Mouse (Mus musculus) thymus, adult 2 months (tissue): ENCODE measurements around the gene Pbx2. TPM values are rescaled to one million over a fixed set of nuclear protein-coding genes. Genes with fewer than 3 reads are reported as not detected.
A peak's percentile ranks its signal among the peaks of the same experiment; 100 is the strongest.

ENCODE experiments used
- DNase-seq: peaks from one replicate; pipeline ENCODE4 v3.0.0; 2021
- H3K27ac ChIP-seq: fragments of 200-500 bp; 2 replicates; pipeline ENCODE4 v1.5.1; 2012; ENCODE audit warnings: low read length, control low read depth; ENCODE audit not compliant: control insufficient read depth, insufficient read depth
- H3K27me3 ChIP-seq: fragments of 200-500 bp; 2 replicates; pipeline ENCODE4 v1.6.1; 2012; ENCODE audit warnings: mild to moderate bottlenecking, low read length, moderate library complexity, mixed read lengths; ENCODE audit not compliant: control insufficient read depth, insufficient read depth
- H3K36me3 ChIP-seq: fragments of 200-500 bp; 2 replicates; pipeline ENCODE4 v1.6.1; 2012; ENCODE audit warnings: mild to moderate bottlenecking, low read length, moderate library complexity; ENCODE audit not compliant: control insufficient read depth, insufficient read depth
- H3K4me1 ChIP-seq: fragments of 200-500 bp; replicated peaks from 2 replicates; pipeline ENCODE4 v1.6.1; 2012; ENCODE audit warnings: low read length; ENCODE audit not compliant: control insufficient read depth, insufficient read depth
- H3K4me3 ChIP-seq: fragments of 200-500 bp; 2 replicates; pipeline ENCODE4 v1.5.1; 2012; ENCODE audit warnings: mild to moderate bottlenecking, low read length, control low read depth, moderate library complexity; ENCODE audit not compliant: control insufficient read depth, insufficient read depth
- CTCF ChIP-seq: fragments of 200-500 bp; IDR thresholded peaks from 2 replicates; pipeline ENCODE4 v1.5.1; 2012; ENCODE audit warnings: mild to moderate bottlenecking, control low read depth, low read length, moderate library complexity, borderline replicate concordance; ENCODE audit not compliant: control insufficient read depth, poor library complexity, insufficient read depth; ENCODE audit errors: extremely low read depth
- POLR2A ChIP-seq: fragments of 200-500 bp; IDR thresholded peaks from 2 replicates; pipeline ENCODE4 v1.6.1; 2012; ENCODE audit warnings: mild to moderate bottlenecking, low read length, control low read depth, moderate library complexity; ENCODE audit not compliant: control insufficient read depth, poor library complexity, insufficient read depth; ENCODE audit errors: extremely low read depth
- WGBS: fragments of 180-500 bp; shearing (Covaris S2); methylation state at CpG from one replicate; pipeline ENCODE4 v1.1.7; 2018; 5-methylcytosine and 5-hydroxymethylcytosine counted together
- polyA plus RNA-seq: library from polyadenylated mRNA; depleted of rRNA; stranded (reverse); fragments of >200 nt; gene quantifications from 2 replicates; pipeline ENCODE4 v1.2.3, GENCODE M21; 2012

The Pbx2 gene
- polyA plus RNA-seq, 1 experiment, result 144 TPM

DNA sequence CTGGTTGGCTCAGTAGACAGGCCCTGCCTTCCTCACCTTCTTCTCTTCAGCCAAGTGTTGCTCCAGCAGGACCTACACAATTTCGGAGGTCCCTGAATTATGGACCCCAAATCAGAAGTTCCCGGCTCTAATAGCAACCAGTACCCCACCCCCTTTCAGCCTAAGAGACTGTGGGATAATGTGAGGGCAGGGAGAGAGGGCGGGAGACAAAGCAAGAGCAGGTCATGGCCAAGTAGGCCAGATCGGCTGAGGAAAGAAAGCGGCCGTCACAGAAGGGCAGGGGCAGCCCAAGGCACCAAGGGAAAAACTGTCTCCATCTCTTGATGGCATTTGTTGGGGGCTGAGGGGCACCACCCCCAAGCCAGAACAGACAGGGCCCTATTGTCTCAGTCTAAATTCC is 24.8 kb downstream of the Pbx2 start, which contains the start of gene Egfl8:
TSS of gene Egfl8 (minus strand) at position 101 of the 400 bp plus-strand sequence.
- Histone ChIP-seq H3K4me3 (no peak within 1 kb of the TSS), H3K27ac (no peak within 1 kb of the TSS), H3K4me1 (no peaks in the 10 kb centered on the region), H3K36me3 (peaks cover 34% of the 10 kb centered on the region), H3K27me3 (no peaks in the 10 kb centered on the region)
- TF ChIP-seq CTCF (no peak), POLR2A (no peak)
- 92% methylated on average over 6 of the region's 6 CpGs for WGBS
- no peak for DNase-seq

DNA sequence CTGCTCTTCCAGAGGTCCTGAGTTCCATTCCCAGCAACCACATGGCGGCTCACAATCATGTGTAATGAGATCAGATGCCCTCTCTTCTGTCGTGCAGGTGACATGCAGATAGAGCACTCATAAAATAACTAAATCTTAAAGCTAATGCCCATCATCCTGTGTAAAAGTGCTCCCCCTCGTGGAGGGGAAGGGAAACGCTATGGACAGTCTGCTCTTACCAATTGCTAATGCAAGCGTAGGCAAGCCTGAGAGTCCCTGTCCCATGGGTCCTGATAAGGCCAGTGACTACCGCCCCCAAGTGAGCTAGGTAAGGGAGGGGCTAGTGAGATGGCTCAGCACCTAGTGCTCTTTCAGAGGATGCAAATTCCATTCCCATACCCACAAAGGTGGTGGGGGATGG is 27.9 kb downstream of the Pbx2 start:
- DNase-seq, result peak; percentile 86
- TF ChIP-seq CTCF (no peak), POLR2A (no peak)
- H3K27me3 ChIP-seq, result no peaks in the 10 kb centered on the region
- peaks cover 34% of the 10 kb centered on the region for H3K36me3 ChIP-seq
- no peak overlapping the region for H3K4me3 ChIP-seq
- WGBS, result 13% methylated on average over 6 of the region's 6 CpGs
- H3K4me1 ChIP-seq, result no peaks in the 10 kb centered on the region
- no peak overlapping the region for H3K27ac ChIP-seq

DNA sequence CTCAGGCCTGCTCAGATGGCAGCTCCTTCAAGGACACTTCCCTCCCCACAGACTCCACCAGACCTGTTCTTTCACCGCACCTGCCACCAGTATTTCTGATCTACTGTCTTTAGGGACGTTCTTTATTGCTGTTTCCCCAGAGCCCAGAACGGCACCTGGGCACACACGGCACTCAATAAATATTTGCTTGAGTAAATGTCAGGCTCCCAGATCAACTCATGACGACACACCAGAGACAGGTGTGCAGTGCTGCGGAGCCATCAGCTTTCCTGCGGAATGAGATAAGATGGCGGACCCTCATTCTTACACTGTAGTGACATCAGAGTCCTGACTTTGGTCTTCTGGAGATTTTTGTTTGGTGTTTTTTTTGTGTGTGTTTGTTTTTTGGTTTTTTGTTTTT is 29.9 kb downstream of the Pbx2 start:
- 95% methylated on average over 8 of the region's 8 CpGs for WGBS
- no peak for DNase-seq
- Histone ChIP-seq H3K4me3 (no peak overlapping the region), H3K27me3 (no peaks in the 10 kb centered on the region), H3K4me1 (no peaks in the 10 kb centered on the region), H3K36me3 (peaks cover 33% of the 10 kb centered on the region), H3K27ac (no peak overlapping the region)
- TF ChIP-seq CTCF (no peak), POLR2A (no peak)

DNA sequence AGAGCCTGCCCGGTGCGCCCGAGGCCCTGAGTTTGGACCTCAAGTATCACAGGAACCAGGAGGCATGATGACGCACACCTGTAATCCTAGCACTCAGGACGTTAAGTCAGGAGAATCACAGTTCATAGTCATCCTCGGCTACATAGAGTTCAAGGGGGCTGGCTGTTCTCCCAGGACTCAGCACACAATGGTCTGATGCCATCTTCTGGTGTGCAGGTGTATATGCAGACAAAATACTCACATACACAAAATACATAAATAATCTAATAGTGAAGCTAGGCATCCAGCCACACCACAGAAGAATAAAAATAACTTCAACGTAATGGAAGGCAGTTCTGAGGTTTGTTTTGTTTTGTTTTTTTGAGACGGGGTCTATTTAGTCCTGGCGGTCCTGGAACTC is 32.1 kb downstream of the Pbx2 start:
- Histone ChIP-seq H3K27ac (no peak overlapping the region), H3K4me1 (peaks cover 9% of the 10 kb centered on the region), H3K27me3 (no peaks in the 10 kb centered on the region), H3K4me3 (no peak overlapping the region), H3K36me3 (peaks cover 23% of the 10 kb centered on the region)
- WGBS, result 92% methylated on average over 9 of the region's 9 CpGs
- TF ChIP-seq CTCF (no peak), POLR2A (no peak)
- DNase-seq, result no peak

DNA sequence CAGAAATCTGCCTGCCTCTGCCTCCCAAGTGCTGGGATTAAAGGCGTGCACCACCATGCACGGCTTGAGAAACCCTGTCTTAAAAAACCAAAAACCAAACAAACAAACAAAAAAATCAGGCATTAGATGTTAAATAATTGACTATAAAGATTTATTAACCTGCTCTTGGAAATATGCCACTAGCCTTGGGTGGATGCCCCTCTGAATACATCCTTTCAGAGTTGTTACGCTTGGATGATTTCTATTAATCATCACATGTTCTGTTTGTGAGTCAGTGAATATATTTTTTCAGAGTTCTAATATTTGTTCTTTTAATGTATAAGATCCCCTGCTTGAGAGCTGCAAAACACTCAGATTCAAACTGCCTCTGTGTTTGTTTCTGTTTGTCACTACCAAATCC is 33.9 kb downstream of the Pbx2 start:
- no peak overlapping the region for H3K4me3 ChIP-seq
- H3K27ac ChIP-seq, result no peak overlapping the region
- H3K36me3 ChIP-seq, result peaks cover 23% of the 10 kb centered on the region
- DNase-seq, result no peak
- H3K4me1 ChIP-seq, result peaks cover 19% of the 10 kb centered on the region
- TF ChIP-seq POLR2A (no peak), CTCF (no peak)
- no peaks in the 10 kb centered on the region for H3K27me3 ChIP-seq
- 98% methylated on average over 3 of the region's 3 CpGs for WGBS

DNA sequence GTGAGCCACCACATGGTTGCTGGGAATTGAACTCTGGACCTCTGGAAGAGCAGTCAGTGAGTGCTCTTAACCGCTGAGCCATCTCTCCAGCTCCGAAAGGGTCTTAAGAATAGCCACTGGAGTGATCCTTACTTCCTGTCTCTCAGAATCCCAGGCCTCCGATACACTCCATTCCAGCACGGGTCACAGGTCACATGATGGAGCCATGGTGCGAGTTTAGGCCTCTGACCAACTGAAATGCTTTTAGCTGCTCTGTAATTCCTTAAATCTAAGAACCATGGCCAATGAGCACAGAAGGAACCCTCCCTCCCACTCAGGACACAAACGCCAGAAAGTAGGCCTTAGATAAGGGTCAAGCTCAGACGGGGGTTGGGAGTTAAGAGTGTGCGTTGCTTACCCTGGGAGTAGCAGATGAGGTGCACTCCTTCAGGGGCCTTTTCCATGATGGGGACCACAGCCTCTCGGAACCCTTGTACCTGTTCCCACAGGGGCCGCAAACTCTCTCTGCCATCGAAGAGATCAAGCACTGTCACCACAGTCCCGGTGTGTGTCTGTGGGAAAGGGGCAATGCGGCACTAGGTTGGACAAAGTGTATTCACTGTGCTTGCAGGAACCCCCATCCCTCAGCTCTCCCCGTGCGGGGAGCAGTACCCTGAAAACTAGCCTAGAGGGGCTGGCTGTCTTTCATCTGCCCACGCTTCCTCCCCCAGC is 35.2 kb downstream of the Pbx2 start:
- 72% methylated on average over 16 of the region's 16 CpGs for WGBS
- peaks cover 23% of the 10 kb centered on the region for H3K4me1 ChIP-seq
- no peak for DNase-seq
- no peaks in the 10 kb centered on the region for H3K27me3 ChIP-seq
- peaks cover 17% of the 10 kb centered on the region for H3K36me3 ChIP-seq
- peak overlapping the region; percentile 89 for H3K4me3 ChIP-seq
- peak overlapping the region; percentile 89; the same call in 1 of the 2 replicates for H3K27ac ChIP-seq
- TF ChIP-seq POLR2A, result no peak
- no peak for TF ChIP-seq CTCF
